Mouse (Mus musculus) embryonic fibroblast, embryonic 13.5 days (primary cell): ENCODE results near the gene Arl6. TPM values are rescaled to one million over a fixed set of nuclear protein-coding genes. Genes with fewer than 3 reads are reported as not detected.

Source experiments
- H3K27ac ChIP-seq: 2 replicates; pipeline ENCODE4 v1.5.1; 2012; ENCODE audit warnings: low read length, control low read depth, inconsistent platforms; ENCODE audit not compliant: insufficient read depth
- H3K4me1 ChIP-seq: 2 replicates; pipeline ENCODE4 v1.6.1; 2011; ENCODE audit warnings: low read length; ENCODE audit not compliant: control insufficient read depth, insufficient read depth
- H3K4me3 ChIP-seq: 2 replicates; pipeline ENCODE4 v1.5.1; 2011; ENCODE audit warnings: mild to moderate bottlenecking, control low read depth, low read length; ENCODE audit not compliant: insufficient read depth
- CTCF ChIP-seq: IDR thresholded peaks from 2 replicates; pipeline ENCODE4 v1.5.1; 2011; ENCODE audit warnings: mild to moderate bottlenecking, control low read depth, low read length, moderate library complexity, borderline replicate concordance; ENCODE audit not compliant: insufficient read depth
- POLR2A ChIP-seq: IDR thresholded peaks from 2 replicates; pipeline ENCODE4 v1.6.1; 2011; ENCODE audit warnings: low read depth, mild to moderate bottlenecking, control low read depth, low read length, moderate library complexity
- polyA plus RNA-seq: library from polyadenylated mRNA; stranded (reverse); fragments of >200 nt; gene quantifications from 2 replicates; pipeline ENCODE4 v1.2.4, GENCODE M21; 2011; ENCODE audit warnings: low read depth; ENCODE audit not compliant: missing spikeins, insufficient read length

Arl6 gene
- polyA plus RNA-seq, 1 experiment = 18.7 TPM

DNA sequence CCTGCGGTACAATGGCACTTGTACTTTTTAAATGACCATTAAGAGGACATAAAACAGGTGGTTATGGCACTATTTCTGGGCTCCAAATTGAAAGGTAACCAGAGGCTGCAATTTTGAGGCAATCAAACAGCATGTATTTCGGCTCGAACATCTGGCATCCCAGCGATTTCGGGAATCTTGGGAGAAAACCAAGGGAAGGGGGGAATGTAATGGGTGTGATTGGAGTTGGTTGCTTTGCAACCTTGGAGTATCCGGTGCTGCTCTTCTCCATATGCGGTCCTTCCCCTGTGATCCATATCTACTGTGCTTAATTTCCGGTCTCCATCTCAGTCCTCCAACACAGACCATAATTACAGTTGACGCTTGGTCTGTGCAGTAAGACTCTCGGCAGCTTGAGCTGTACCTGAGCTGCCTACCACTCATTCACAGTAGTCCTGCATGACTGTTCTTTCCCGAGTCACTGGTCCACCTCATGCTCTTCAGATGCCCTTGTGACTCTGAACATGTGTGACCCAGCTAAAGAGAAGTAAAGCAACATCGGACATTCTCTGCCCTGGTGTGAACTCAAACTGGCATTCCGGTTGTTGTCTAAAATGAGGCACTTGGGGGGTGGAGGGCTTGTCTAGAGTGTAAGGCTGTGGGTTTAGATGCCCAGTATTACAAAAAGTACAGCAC is 50.7 kb downstream of the Arl6 start:
- Histone ChIP-seq H3K4me3 (no peak overlapping the region), H3K4me1 (0 out of 2 replicates have a peak, but pooled peaks cover 2% of the 10 kb centered on the region), H3K27ac (no peak overlapping the region)
- TF ChIP-seq POLR2A (no peak), CTCF (no peak)

DNA sequence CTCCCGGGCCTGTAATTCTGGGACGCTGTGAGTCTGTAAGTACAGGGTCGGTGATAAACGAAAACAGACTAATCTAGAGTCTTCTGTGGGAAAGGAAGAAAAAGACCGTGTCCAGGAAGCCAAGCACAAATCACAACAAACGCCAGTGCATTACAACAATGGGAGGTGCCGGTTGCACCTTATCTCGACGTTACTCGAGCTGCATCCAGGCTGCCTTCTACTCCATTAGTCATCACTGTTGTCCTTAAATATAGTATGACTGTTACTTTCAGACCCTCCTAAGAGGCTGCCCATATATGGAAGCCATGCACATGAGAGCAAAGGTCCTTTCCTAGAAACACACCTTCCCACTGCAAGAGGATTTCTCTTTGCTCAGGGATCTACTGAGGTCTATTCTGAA is 51.4 kb downstream of the Arl6 start:
- Histone ChIP-seq H3K4me1 (0 out of 2 replicates have a peak, but pooled peaks cover 2% of the 10 kb centered on the region), H3K27ac (no peak overlapping the region), H3K4me3 (no peak overlapping the region)
- no peak for TF ChIP-seq POLR2A
- TF ChIP-seq CTCF = no peak

DNA sequence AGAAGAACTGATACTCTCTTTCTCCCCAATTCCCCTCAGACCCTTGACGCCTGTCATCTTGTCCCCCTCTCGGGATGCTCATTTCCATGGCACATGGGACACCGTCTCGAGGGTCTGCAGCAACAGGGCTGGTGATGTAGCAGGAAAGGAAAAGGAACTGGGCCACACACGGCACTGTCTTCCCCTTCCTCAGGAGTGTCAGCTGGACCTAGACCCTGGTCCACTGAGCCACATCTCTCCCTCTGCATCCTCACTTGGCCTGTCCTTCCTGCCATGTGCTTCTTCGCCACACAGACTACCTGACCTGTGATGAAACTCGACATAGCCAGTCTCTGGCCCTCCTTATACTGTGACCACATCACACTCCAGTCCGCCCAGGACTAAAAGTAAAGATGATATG is 52.3 kb downstream of the Arl6 start:
- Histone ChIP-seq H3K4me3 (no peak overlapping the region), H3K4me1 (0 out of 2 replicates have a peak, but pooled peaks cover 2% of the 10 kb centered on the region), H3K27ac (no peak overlapping the region)
- TF ChIP-seq CTCF (no peak), POLR2A (no peak)

DNA sequence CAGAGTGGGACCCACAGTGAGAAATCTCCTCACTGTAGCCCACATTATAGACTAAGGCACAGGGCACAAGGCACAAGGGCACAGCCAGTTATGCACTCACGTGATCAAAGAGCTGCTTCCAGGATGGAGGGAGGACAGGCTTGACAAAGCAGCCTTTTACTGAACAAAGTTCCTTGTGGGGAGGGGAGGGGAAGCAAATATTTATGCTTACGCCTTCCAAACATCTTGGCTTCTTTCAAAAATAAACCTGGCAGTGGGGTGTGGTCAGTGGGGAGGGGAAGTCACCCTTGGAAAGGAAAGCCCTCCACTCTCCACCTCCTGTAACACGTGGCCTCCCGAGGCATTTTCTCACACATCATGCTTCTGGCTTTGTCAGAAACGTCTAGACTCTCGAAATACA is 52.9 kb downstream of the Arl6 start:
- TF ChIP-seq POLR2A = no peak
- no peak for TF ChIP-seq CTCF
- H3K27ac ChIP-seq = no peak overlapping the region
- H3K4me1 ChIP-seq = 0 out of 2 replicates have a peak, but pooled peaks cover 2% of the 10 kb centered on the region
- no peak overlapping the region for H3K4me3 ChIP-seq

DNA sequence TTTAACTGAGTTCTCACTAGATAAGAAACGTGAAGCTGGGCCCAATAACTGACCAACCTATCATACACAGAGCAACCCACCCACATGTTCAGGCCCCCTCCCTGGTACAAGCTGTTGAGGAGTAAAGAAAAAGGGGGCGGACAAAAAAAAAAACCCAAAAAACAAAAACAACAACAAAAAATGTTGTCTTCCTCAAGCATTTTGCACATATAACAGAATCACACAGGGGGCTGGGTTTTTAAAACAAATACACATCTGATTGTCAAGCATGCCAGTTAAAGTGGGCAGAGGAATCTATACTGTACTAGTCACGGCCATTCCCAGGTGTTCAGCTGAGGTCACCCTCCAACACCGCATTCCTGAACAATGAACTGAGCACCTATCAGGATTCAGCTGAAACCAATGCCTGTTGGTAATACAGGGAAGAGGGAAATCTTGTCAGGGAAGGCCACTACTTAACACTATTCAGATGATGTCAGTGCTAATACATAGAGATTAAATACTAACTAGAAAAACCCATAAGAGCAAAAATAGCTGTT is 53.4 kb downstream of the Arl6 start:
- no peak overlapping the region for H3K4me3 ChIP-seq
- H3K4me1 ChIP-seq = 0 out of 2 replicates have a peak, but pooled peaks cover 2% of the 10 kb centered on the region
- no peak overlapping the region for H3K27ac ChIP-seq
- TF ChIP-seq CTCF (no peak), POLR2A (no peak)

DNA sequence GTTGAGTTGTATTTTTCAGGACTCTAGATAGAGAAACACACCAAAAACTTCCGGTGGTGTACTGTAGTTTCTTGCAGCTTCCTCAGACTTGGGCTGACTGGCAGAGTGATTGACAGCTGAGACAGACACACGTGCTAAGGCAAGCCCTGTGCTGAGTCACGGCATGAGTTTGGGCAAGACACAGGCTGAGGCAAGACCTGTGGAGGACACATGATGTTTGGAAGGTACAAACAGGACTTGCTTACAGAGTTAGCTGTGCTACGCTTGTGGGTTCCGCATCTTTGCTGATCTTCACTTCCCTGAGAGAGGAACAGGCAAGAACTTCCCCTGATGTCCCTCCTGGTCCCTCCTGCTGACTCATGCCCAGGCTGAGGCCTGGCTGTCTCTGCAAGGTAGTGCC is 55.7 kb downstream of the Arl6 start:
- Histone ChIP-seq H3K4me3 (no peak overlapping the region), H3K4me1 (no peaks in the 10 kb centered on the region), H3K27ac (no peak overlapping the region)
- no peak for TF ChIP-seq POLR2A
- TF ChIP-seq CTCF = no peak

DNA sequence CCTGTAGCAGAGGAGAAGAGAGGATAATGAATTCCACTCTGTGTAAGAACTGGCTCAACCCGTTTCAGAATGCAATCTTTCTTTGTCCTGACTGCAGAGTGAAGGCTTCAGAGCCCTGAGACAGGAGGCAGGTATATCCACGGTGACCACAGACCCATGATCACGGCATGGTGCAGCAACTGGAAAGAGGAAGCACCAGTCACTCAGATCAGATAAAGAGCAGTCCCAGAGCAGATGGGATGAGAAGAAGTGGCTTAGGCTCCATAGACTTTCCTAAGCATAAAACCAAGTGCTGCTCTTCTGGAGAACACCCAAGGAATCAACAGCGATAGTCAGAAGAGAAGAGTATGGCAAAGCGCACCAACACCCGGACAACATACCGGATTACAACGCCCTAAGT is 60.0 kb downstream of the Arl6 start:
- H3K4me3 ChIP-seq = no peak overlapping the region
- H3K27ac ChIP-seq = no peak overlapping the region
- TF ChIP-seq CTCF (no peak), POLR2A (no peak)
- no peaks in the 10 kb centered on the region for H3K4me1 ChIP-seq

DNA sequence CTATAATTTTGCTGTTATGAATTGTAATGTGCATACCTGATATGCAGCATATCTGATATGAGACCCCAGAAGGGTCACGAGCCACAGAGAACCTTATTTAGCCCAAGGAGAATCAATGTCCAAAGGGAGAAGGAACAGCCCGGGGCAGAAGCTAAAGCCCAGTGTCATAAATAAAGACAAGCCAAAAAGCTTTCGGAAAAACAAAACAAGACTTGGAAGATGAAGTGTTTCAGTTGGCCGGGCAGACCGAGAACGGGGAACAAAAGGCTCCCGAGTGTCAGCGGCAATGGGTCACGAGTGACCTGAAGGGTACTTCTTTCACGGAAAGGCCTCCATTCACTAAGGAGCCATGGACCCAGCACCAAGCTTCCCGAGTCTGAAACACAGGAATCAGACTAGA is 65.2 kb downstream of the Arl6 start:
- H3K27ac ChIP-seq = no peak overlapping the region
- H3K4me1 ChIP-seq = no peaks in the 10 kb centered on the region
- TF ChIP-seq CTCF = no peak
- TF ChIP-seq POLR2A = no peak
- no peak overlapping the region for H3K4me3 ChIP-seq

DNA sequence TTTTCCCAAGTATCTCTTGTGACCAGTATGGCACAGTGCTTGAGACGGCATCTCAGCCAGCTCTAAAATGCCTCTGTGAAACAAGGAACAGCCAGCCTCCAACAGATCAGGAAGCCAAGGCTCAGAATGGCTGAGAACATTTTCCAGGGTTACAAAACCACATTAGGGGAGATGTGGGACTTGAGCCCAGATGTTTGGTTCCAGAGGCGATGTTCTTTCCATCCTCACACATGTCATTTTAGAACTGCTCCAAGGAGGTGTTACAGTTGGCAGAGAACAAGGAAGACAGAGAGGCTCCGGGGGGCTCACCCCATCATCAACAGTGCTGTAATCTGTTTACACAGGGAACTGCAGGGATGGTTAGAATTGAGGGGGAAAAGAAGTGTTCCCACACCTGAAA is 66.5 kb downstream of the Arl6 start:
- TF ChIP-seq CTCF = no peak
- TF ChIP-seq POLR2A = no peak
- H3K27ac ChIP-seq = no peak overlapping the region
- H3K4me1 ChIP-seq = no peaks in the 10 kb centered on the region
- H3K4me3 ChIP-seq = no peak overlapping the region

DNA sequence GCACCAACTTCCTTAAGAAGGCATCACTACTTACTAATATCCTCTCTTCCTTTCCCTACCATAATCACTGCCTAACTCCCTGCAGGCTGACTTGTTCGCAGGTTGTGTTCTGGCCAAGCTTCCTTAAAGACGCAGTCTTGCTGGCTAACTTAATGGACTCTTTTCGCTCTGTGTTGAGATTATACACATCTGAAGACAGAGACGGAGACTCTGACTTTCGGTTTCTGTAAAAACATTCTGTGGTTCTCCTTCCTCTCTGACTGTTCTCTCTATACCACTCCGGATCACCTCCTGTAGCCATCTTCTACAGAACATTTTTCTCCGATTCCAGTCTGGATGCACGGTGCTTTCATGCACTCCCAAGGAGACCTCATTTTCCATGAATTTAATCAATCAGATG is 68.4 kb downstream of the Arl6 start:
- H3K4me3 ChIP-seq = no peak overlapping the region
- TF ChIP-seq CTCF (no peak), POLR2A (no peak)
- no peaks in the 10 kb centered on the region for H3K4me1 ChIP-seq
- H3K27ac ChIP-seq = no peak overlapping the region

DNA sequence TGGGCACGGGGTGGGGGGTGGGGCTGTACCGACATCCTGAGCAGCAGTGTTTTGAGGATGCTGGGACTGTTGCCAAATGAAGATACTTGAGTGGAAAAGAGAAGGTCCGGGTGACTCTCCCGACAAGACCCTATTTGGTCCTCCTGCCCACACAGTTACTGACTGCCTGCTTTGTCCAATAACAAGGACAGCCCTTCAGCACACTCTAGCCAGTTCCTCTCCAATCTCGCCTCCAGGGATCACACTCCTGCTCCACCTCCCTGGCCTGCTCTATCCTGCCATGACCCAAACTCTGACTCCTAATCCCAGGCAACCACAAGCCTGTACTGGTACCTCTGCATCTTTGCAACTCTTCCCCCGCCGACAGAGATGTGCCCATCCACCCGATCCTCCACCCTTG is 69.4 kb downstream of the Arl6 start:
- H3K4me3 ChIP-seq = no peak overlapping the region

More for the DNA sequence above, 69.4 kb downstream of the Arl6 start:
- H3K4me1 ChIP-seq = no peaks in the 10 kb centered on the region
- no peak overlapping the region for H3K27ac ChIP-seq
- TF ChIP-seq CTCF (no peak), POLR2A (no peak)
